Mouse (Mus musculus) neural tube, embryonic 14.5 days (tissue): ENCODE data around the gene Ublcp1. TPM values are rescaled to one million over a fixed set of nuclear protein-coding genes. Genes with fewer than 3 reads are reported as not detected.

ENCODE experiments used
- ATAC-seq: fragments of 200-750 bp; cut with Nextera tagmentation; 2 replicates; pipeline ENCODE4 v1.8.0; 2017; ENCODE audit warnings: low read depth, mild to moderate bottlenecking, moderate TSS enrichment, moderate library complexity
- H3K27ac ChIP-seq: fragments of 300-500 bp; sonication (generic); 2 replicates; pipeline ENCODE4 v1.5.1; 2014; ENCODE audit warnings: low read depth, mild to moderate bottlenecking, control low read depth, low read length, moderate library complexity, mixed read lengths
- H3K27me3 ChIP-seq: fragments of 300-500 bp; sonication (generic); 2 replicates; pipeline ENCODE4 v1.6.1; 2014; ENCODE audit warnings: low read length; ENCODE audit not compliant: control insufficient read depth, insufficient read depth
- H3K36me3 ChIP-seq: fragments of 300-500 bp; sonication (generic); 2 replicates; pipeline ENCODE4 v1.6.1; 2014; ENCODE audit warnings: low read length, mixed read lengths; ENCODE audit not compliant: control insufficient read depth, insufficient read depth
- H3K4me1 ChIP-seq: fragments of 300-500 bp; sonication (generic); 2 replicates; pipeline ENCODE4 v1.6.1; 2014; ENCODE audit warnings: low read length; ENCODE audit not compliant: control insufficient read depth, insufficient read depth
- H3K4me2 ChIP-seq: fragments of 300-500 bp; sonication (generic); 2 replicates; pipeline ENCODE4 v1.6.1; 2014; ENCODE audit warnings: mild to moderate bottlenecking, low read depth, low read length, control low read depth
- H3K4me3 ChIP-seq: fragments of 300-500 bp; sonication (generic); 2 replicates; pipeline ENCODE4 v1.5.1; 2014; ENCODE audit warnings: low read depth, low read length, control low read depth, mixed read lengths
- H3K9ac ChIP-seq: fragments of 300-500 bp; sonication (generic); replicated peaks from 2 replicates; pipeline ENCODE4 v1.6.1; 2014; ENCODE audit warnings: low read depth, mild to moderate bottlenecking, control low read depth, low read length, mixed read lengths
- H3K9me3 ChIP-seq: fragments of 300-500 bp; sonication (generic); 2 replicates; pipeline ENCODE4 v1.6.1; 2016; ENCODE audit warnings: low read length; ENCODE audit not compliant: control insufficient read depth
- WGBS: fragments of 180-500 bp; shearing (Covaris S2); extraction: QIAGEN DNeasy Blood & Tissue Kit; methylation state at CpG from one replicate; pipeline ENCODE4 v1.1.7; 2014; 5-methylcytosine and 5-hydroxymethylcytosine counted together
- polyA plus RNA-seq: library from polyadenylated mRNA; unstranded; fragments of >200 nt; fragmentation: Nextera tagmentation; extraction: Ambion mirVana; gene quantifications from 2 replicates; pipeline ENCODE4 v1.2.1, GENCODE M21; 2014

Ublcp1 gene
- polyA plus RNA-seq, 1 experiment from 2014 or later, result 66.2 TPM

- WGBS, result 93% methylated on average over 3 of the region's 3 CpGs
Measured at GRCm38 (mm10) chr11:44430036-44430435, 40.3 kb downstream of the Ublcp1 start.

GRCm38 (mm10) chr11:44427951-44428350 is 42.3 kb downstream of the Ublcp1 start:
- 84% methylated on average over 2 of the region's 2 CpGs for WGBS

More at GRCm38 (mm10) chr11:44430036-44430435, 40.3 kb downstream of the Ublcp1 start:
- no peak for ATAC-seq
- Histone ChIP-seq H3K4me2 (no peak overlapping the region), H3K4me1 (no peaks in the 10 kb centered on the region), H3K4me3 (no peak overlapping the region), H3K9me3 (no peaks in the 10 kb centered on the region), H3K9ac (no peak overlapping the region), H3K27ac (no peak overlapping the region), H3K27me3 (no peaks in the 10 kb centered on the region), H3K36me3 (no peaks in the 10 kb centered on the region)

GRCm38 (mm10) chr11:44425626-44426025 is 44.7 kb downstream of the Ublcp1 start:
- WGBS, result 75% methylated on average over 6 of the region's 6 CpGs
- H3K36me3 ChIP-seq, result no peaks in the 10 kb centered on the region

More at GRCm38 (mm10) chr11:44427951-44428350, 42.3 kb downstream of the Ublcp1 start:
- no peak overlapping the region for H3K4me2 ChIP-seq
- H3K9me3 ChIP-seq, result no peaks in the 10 kb centered on the region
- no peak overlapping the region for H3K9ac ChIP-seq
- H3K27ac ChIP-seq, result no peak overlapping the region
- no peaks in the 10 kb centered on the region for H3K27me3 ChIP-seq
- no peaks in the 10 kb centered on the region for H3K36me3 ChIP-seq
- no peak for ATAC-seq
- H3K4me3 ChIP-seq, result no peak overlapping the region
- peaks cover 10% of the 10 kb centered on the region; the same call in 1 of the 2 replicates for H3K4me1 ChIP-seq

GRCm38 (mm10) chr11:44425006-44425405 is 45.3 kb downstream of the Ublcp1 start:
- no peak for ATAC-seq
- Histone ChIP-seq H3K36me3 (no peaks in the 10 kb centered on the region), H3K9me3 (no peaks in the 10 kb centered on the region), H3K9ac (no peak overlapping the region), H3K27ac (no peak overlapping the region), H3K4me2 (no peak overlapping the region), H3K27me3 (no peaks in the 10 kb centered on the region), H3K4me3 (no peak overlapping the region), H3K4me1 (peaks cover 10% of the 10 kb centered on the region; the same call in 1 of the 2 replicates)
- WGBS, result 61% methylated on average over 8 of the region's 8 CpGs

More at GRCm38 (mm10) chr11:44425626-44426025, 44.7 kb downstream of the Ublcp1 start:
- Histone ChIP-seq H3K9me3 (no peaks in the 10 kb centered on the region), H3K27ac (no peak overlapping the region), H3K4me3 (no peak overlapping the region), H3K9ac (no peak overlapping the region), H3K27me3 (no peaks in the 10 kb centered on the region), H3K4me1 (peaks cover 10% of the 10 kb centered on the region; the same call in 1 of the 2 replicates), H3K4me2 (no peak overlapping the region)
- ATAC-seq, result no peak

- Histone ChIP-seq H3K27ac (peak overlapping the region; percentile 62), H3K36me3 (no peaks in the 10 kb centered on the region)
- peak; percentile 72 for ATAC-seq
Measured at GRCm38 (mm10) chr11:44423955-44424354, 46.3 kb downstream of the Ublcp1 start.

GRCm38 (mm10) chr11:44423261-44423660 is 47.0 kb downstream of the Ublcp1 start:
- Histone ChIP-seq H3K4me1 (peaks cover 10% of the 10 kb centered on the region; the same call in 1 of the 2 replicates), H3K4me2 (no peak overlapping the region), H3K4me3 (no peak overlapping the region), H3K9ac (no peak overlapping the region), H3K27me3 (no peaks in the 10 kb centered on the region), H3K36me3 (no peaks in the 10 kb centered on the region), H3K27ac (peak overlapping the region; percentile 62; the same call in 1 of the 2 replicates), H3K9me3 (no peaks in the 10 kb centered on the region)
- WGBS, result 54% methylated on average over 6 of the region's 6 CpGs
- 0 out of 2 replicates have a peak, but pooled peaks have one; percentile 14 for ATAC-seq

More at GRCm38 (mm10) chr11:44423955-44424354, 46.3 kb downstream of the Ublcp1 start:
- H3K4me1 ChIP-seq, result peaks cover 10% of the 10 kb centered on the region; the same call in 1 of the 2 replicates
- no peak overlapping the region for H3K4me2 ChIP-seq
- no peak overlapping the region for H3K4me3 ChIP-seq
- no peaks in the 10 kb centered on the region for H3K27me3 ChIP-seq
- WGBS, result 36% methylated on average over 5 of the region's 5 CpGs
- H3K9ac ChIP-seq, result no peak overlapping the region
- no peaks in the 10 kb centered on the region for H3K9me3 ChIP-seq

GRCm38 (mm10) chr11:44422337-44423111 is 47.8 kb downstream of the Ublcp1 start:
- no peaks in the 10 kb centered on the region for H3K36me3 ChIP-seq
- no peak for ATAC-seq
- 77% methylated on average over 10 of the region's 10 CpGs for WGBS
- H3K9me3 ChIP-seq, result no peaks in the 10 kb centered on the region
- no peak overlapping the region for H3K4me3 ChIP-seq
- H3K27me3 ChIP-seq, result no peaks in the 10 kb centered on the region
- no peak overlapping the region for H3K9ac ChIP-seq
- no peak overlapping the region for H3K27ac ChIP-seq
- no peak overlapping the region for H3K4me2 ChIP-seq
- peaks cover 10% of the 10 kb centered on the region; the same call in 1 of the 2 replicates for H3K4me1 ChIP-seq

- 78% methylated on average over 1 of the region's 1 CpGs for WGBS
- Histone ChIP-seq H3K36me3 (no peaks in the 10 kb centered on the region), H3K9me3 (no peaks in the 10 kb centered on the region), H3K4me2 (no peak overlapping the region), H3K9ac (no peak overlapping the region), H3K27me3 (no peaks in the 10 kb centered on the region), H3K4me3 (no peak overlapping the region), H3K4me1 (no peaks in the 10 kb centered on the region), H3K27ac (no peak overlapping the region)
- no peak for ATAC-seq
Measured at GRCm38 (mm10) chr11:44417403-44417802, 52.9 kb downstream of the Ublcp1 start.

- whole genome bisulfite sequencing, result 85% methylated on average over 3 of the region's 3 CpGs
- Histone ChIP-seq H3K9ac (no peak overlapping the region), H3K27me3 (no peaks in the 10 kb centered on the region), H3K4me1 (no peaks in the 10 kb centered on the region), H3K27ac (no peak overlapping the region), H3K9me3 (no peaks in the 10 kb centered on the region), H3K4me3 (no peak overlapping the region), H3K4me2 (no peak overlapping the region), H3K36me3 (no peaks in the 10 kb centered on the region)
- no peak for ATAC-seq
Measured at GRCm38 (mm10) chr11:44414605-44415004, 55.7 kb downstream of the Ublcp1 start.
